Mouse (Mus musculus) mature B cell (primary cell): Measurements from ENCODE around the gene Arid3b.

Experiments
- in situ Hi-C: fragments of 300-500 bp; cut with MboI; formaldehyde crosslinking; loops from 2 replicates; pipeline ENCODE4 v1.14.3; 2019

Arid3b gene

DNA sequence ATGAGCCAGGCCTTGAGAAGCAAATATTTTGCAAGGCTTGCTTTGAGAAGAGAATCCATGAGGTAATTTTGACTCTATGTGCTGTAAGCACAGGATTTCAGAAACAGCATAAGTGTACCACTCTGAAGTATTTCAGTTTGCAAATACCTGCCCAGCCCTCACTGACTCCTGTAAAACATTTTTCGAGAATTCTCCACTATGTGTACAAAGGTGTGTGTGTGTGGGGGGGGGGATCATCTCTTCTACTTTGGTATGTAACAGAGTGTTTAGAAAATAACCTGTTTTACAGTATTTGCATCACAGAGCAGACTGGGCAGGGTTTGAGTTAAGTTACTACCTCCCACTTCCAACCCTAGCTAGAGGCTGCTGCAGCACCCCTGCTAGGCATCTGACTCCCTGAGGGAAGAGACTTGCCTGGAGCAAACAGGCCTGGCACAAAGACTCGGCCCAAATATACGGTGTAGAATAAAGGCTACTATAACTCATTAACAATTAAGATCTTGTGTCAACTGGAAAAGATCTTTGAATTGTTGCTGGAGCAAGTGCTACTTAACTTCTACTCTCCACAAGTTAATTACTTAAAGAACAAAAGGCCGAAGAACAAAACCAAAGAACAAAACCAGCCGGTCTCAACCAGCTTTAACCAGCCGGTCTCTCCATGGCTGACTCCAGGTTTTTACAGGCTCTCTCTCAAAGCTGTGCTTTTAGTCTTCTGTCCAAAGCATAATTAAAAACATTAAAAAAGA is 6.6 kb downstream of the Arid3b start:
- in situ Hi-C loops, result no loop called here

DNA sequence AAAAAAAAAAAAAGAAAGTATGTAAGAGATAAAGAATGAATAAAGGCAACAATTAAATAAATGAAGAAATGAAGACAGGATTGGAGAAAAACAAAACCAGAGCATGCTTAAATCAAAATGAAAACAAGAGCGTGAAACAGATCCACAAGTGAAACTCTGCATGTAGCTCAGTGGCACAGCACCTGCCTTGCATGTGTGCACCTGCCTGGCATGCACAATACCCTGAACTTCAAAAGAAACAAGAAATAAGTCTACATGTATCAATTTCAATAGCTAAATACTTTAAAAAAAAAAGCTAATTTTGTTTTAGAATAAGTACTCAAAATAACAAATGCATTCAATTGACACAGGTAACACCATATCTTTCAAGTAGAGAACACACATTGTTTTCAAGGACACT is 13.2 kb downstream of the Arid3b start:
- in situ Hi-C loops, result no loop called here

DNA sequence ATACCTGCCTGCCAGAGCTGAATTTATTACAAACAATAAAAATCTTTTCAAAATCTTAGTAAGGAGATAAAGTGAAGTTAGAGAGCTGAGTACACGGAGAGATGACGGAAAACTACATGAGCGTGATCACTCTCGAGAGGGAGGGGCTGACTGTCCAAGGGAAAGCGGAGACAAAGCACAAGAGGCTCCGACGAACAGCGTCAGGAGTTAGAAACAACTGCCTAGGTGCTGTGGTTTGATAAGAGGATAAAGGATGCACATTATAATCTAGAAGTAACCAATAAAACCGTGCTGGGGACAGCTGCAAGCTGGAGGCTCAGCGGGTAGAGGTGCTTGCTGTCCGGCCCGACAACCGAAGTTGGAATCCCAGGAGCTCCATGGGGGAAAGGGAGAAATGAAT is 13.8 kb downstream of the Arid3b start:
- in situ Hi-C loops, result no loop called here

DNA sequence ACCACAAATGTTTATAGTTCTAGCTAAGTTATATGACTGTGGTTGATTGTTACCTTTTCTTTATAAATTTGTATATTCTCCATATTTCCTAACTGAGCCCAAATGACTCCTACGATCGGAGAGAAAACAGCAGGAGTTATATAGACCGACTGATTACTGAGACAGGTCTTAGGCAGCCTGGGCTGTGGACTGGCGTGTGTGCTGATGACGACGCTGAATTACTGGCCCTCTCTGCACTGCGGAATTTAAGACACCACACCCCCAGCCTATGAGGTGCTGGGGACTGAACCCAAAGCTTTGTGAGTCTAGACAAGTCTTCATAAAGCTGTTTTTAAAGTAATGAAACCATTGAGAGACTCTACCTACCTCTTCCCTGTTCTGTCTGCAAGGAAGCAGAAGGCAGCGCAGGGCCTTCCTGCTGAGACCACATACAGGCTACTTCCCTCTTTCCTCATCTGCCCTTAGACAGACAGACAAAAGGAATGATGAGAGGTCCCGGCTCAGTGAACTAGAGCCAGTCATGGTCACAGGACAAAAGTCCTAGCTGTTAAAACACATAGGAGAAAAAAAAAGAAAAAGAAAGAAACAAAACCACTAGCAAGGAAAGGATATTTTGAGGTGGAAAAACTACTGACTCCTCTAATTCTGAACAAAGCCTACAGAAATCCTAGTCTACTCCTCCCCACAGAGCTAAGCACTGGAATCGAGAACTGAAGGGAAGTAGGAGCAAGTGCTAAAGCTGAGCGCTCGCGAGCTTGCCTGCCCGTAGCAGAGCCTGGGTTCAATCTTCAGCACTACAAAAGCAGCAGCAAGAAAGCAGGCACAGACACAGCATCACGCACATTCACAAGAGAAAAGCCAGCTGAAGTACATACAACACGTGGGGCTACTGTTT is 16.2 kb downstream of the Arid3b start:
- in situ Hi-C loops, result no loop called here

DNA sequence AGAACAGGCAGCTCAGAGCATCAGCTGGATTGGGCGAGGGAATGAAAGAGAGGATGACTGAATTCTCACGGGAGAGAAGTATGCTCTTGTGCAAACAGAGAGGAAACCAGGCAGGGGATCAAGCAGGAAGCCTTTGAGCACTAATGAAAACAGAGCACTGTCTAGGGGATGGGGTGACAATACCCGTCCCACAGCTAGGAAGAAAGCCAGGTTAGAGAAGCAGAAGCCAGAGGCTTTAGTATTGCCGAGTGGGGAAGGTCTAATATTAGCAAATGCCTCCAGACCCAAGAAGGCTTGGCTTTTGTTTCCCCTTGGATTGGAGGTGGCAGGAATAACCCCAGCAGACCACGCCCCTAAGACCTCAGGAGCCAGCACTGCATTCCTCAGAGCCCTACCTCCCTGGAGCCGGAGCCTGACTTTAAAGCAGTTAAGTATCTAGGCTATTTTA is 19.3 kb downstream of the Arid3b start:
- in situ Hi-C loops, result no loop called here

DNA sequence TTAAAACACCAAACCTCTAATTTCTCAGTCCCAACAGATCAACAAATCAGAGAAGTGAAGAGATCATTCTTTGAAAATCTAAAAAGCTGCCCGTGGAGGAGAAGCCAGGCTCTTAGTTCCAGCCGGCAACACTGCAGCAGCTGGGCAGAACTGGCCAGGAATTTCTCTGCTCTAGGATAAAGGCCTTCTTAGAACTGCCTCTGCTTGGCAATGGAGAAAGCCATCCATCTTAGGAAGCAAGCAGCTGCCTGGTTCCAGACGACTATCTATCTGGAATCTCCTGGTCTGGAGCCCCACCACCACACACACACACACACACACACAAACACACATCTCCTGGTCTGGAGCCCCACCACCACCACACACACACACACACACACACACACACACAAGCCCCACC is 21.7 kb downstream of the Arid3b start:
- in situ Hi-C loops, result no loop called here

DNA sequence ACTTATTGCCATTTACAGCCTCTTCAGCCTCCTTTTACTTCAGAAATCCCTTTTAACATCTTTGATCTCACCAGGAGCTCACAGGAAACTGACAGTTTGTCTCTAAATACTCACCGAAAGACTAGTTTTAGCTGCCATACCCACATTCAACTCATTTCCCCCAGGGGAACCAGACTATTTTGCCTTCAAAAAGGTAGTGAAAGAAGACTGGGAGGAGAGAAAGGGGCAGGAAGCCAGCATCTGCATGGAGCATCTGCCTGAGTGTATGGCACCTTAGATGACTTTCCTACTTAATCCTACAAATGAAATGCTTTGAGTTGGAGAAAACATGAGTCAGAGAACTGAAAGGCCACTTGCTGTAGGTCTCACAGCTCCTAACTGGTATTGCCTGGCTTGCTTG is 22.6 kb downstream of the Arid3b start:
- in situ Hi-C loops, result no loop called here

DNA sequence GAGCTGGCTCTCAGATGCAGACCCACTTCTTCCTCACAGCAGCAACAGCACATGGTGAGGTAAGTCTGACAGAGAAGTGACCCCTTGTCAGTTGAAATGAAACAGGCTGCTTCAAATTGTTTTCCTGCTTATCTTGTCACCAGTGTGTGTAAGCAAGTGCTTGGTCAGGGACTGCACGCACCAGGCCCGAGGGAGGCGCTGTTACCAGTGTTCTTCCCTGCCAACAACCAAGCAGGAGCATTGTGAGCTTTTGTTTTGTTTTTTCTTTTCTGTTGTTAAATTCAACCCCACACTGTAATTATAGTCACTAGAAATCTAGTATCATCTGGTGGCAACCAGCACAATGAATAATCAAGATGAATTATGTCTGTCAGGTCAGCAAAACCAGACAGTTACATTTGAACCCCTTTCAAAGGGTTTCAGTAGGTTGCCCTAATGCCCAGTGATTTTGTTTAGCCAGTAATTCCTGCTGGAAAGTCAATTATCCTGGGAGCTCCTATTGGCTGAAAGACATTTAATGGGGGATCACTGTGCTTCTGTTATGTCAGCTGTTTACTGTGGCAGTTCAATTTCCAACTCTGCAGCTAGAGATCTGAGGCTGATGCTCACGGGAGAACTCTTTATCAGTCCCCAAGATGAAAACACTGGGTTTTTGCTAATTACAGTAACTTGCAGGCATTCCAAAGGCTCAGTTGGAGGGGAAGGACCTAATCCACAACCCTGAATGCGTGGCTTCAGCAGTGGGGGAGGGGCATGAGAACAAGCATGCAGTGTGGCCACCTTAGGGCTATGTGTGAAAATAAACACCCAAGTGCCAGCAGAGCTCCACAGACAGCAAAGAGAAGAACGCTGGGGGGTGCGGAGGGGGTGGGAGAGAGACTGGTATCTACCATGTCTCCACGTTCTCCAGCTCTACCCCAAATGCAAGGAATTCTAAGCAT is 24.5 kb downstream of the Arid3b start:
- in situ Hi-C loops, result no loop called here

DNA sequence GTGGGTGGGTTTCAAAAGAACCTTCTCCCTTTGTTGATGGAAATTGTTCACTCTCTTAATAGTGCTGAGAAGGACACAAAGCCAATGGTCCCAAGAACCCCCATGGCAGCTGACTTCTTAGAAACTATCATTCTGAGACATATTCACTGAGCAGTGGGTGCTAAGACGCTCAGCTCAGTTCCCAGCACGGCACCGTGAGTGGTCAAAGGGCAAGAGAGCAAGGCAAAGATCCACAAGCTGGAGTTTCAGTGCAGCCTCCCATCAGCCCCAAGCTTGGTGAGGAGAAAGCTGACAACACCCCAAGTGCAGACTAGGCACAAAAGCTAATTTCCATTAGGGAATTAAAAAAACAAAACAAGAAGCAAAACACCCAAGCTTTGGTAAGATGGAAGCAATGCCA is 25.9 kb downstream of the Arid3b start:
- in situ Hi-C loops, result no loop called here

DNA sequence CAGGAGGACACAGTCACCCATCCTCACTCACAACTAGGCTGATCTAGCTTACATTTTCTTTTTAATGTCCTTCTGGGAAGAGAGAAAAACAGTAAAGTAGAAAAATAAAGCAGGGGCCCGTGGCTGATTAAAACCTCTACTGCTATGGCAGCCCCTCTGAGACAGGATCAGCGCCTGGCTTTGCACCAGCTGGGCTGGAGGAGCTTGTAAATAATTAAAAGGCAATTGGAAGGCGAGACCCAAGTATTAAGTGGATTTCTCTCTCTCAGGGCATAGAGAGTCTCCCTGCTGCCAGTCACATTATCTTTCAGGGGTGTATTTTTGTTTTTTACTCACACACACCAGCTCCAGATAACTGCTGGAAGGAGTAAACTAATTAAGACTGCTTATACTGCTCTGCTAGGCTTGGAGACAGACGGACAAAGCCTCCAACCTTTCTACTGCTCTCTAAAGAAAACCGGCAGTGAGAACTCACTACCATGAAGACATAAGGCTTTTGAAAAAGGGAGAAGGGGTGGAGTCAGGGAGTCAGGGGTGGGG is 27.8 kb downstream of the Arid3b start:
- in situ Hi-C loops, result no loop called here

DNA sequence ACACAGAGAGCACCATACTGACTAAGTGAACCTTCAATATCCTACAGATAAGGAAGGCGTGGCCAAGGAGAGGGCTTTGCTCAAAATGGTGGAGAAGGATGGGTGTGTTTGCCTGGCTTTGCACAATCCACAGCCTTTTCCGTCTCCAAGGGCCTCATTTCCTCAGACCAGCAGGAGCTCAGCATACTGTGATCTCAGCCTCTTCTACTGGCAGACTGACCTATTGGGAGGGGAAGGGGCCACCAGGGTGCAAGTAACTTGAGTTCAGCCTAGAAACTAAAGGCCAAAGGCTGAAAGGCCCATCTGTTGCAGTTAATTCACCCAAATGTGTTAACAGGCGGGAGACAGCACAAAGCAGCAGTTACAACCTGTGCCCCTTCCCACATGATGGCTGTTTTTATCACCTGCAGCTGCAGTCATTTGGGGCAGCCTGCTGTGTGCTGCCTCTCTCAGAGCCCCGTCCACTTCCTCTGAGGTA is 29.4 kb downstream of the Arid3b start:
- in situ Hi-C loops, result no loop called here

DNA sequence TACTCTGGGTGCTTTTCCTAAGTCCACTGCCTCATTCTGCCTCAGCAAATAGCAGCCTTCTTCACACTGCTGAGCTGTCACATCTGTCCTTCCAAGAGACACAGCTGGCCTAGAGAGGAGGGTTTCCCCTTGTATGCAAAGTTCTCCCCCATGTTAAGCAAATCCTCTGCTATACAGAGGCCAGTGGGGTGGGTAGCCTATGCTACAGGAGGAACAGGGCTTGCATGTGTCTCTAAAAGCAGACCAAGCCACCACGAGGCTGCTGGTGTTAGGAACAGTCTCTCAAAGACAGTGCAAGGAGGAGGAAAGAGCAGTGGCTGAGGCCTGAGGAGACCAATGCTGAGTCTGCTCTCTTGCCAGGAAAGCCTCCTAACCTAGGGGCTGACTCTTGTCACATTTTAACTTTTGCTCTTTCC is 30.5 kb downstream of the Arid3b start:
- in situ Hi-C loops, result no loop called here

DNA sequence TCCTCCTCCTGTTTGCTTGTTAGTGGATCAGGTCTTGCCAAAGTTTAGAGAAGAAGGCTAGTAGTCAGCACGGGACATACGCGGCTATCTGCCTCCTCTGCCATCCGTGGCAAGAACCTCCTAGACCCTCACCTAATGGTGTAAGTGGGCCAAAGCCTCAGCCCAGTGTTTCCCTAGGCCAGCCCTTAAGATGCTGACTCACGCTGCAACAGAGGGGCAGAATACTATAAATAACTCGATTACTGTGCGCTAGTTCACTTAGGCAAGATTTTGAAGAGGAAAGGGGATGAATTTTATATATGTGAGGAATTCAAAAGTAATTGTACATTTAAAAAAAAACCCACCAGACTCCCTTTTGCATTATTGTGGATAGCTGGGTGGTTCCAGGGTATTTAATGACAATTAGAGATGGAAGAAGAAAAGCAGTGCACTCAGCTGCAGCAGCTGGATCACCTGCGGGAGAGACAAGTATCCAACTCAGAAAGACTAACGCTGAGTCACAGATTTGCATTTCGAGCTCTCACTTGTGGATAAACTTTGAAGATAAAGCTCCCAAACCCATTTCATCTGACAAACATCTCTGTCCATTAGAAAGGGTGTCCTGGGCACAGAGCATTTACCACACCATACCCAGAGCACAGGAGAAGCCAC is 31.4 kb downstream of the Arid3b start:
- in situ Hi-C loops, result no loop called here

DNA sequence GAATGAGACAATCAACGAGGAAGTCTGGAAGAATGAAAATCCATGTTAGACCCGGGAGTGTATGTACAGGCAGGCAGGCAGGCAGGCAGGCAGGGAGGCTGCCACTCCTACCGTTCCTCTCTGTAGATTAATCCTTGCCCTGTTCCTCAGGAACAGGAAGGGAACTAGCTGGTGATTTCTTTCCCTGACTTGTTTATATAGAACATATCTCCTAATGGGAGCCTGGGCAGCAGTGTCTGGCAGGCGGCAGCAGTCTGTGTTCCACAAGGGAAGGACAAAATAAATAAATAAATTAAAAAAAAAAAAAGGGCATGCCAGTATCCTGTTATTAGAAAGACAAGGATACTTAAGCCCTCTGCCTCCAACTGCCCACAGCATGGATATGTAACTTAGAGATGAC is 32.8 kb downstream of the Arid3b start:
- in situ Hi-C loops, result no loop called here

DNA sequence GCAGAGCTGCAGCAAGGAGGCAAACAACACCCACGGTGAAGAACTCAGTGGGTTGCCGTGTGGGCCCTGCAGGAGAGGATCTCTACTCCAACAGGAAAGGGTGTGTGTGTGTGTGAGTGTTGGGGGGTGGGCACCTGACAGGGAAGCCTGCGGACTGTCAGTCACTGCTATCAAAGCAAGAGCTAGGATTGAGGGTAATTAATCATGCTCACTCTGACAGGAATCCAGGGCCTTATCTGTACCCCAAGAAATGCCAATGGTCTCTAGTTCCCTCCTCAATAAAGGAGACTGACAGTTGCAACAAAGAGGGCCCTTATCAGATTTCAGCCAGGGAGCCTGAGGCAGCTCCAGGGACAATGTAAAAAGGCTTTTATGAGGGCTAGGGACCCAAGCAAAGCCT is 33.5 kb downstream of the Arid3b start:
- in situ Hi-C loops, result no loop called here

DNA sequence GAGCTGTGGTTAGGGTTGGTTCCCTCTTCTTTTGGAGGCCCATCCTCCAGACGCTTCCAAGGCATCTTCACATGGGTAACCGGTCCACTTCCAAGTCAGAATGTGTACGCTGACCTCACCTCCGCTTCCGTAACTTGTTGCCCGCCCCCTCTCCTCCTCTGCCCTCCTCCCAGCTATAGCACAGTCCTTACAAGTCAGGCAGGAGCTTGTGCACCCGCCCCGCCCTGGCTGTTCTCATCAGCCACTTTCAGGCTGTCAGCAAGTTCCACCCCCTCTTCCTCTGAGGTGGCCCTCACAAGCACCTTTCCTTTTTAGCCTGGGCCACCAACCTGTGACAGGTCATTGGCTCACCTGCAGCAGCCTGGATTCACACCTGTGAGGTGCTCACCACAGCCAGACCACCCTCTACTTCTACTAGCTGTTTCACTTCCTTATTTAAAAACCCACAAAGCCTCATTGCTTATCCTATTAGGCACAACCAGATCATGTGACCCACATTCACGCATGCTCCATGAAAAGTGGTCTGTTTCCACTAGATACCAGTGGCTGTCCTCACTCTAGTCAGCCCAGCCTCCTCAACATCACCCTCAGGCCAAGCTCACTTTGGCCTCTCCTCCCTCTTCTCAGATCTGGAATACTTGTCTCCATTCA is 36.1 kb downstream of the Arid3b start:
- in situ Hi-C loops, result no loop called here

DNA sequence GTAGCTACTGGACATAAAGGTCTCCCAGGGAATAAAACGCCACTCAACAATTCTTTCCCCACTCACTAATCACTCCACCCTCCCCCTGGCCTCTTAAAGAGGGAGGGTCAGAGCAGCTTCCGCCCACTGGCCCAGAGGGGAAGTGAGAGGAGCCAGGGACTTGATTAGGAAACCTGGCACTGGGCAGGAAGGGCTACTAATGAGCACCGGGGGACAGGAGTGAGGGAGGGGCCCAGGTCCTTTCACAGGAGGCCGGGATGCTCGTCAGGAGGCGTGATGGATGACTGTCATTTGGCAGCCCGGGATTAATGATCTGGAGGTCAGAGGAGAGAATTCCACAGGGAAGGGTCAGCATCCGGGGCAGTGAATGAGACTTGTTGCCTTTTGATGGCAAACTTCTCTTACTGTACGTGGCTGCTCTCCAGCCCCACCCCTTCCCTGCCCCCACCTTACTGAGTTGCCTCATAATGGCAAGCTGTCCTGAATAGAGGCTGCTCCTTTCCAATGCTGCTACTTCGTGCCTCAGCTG is 37.8 kb downstream of the Arid3b start:
- in situ Hi-C loops, result no loop called here

DNA sequence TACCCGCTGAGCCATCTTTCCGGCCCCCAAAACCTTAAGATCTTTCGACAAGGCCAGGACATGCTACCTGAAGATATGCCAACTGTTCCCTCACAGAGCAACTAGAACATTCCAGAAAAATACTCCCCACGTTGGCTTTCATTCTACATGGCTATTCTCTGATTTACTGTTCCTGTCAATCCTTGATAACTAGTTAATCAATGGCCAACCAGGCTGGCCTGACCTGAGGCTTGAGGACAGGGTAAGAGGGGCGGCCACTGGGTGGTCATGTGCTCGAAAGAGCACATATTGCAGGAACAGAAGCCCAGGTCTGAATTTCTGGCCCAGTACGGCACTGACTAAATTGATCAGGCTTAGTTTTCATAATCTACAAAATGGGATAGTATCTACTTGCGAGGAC is 39.1 kb downstream of the Arid3b start:
- in situ Hi-C loops, result no loop called here

DNA sequence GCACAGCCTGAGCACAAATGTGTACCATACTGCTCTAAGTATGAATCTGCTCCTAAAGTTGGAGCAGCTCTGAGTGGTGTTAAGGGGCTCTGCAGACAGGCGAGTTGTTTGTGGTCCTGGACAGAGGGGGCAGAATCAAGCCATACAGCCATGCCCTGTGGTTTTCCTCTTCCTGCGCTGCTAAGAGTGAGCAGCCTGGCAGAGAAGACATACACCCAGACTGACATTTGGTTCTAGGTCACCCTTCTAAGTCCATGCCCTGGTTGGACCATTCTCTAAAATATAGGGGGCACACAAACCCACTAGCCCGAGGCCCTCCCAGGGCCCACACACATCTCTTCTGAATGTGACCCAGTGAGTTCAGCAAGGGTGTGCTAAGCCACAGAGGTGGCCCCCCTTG is 46.9 kb downstream of the Arid3b start:
- in situ Hi-C loops, result no loop called here

DNA sequence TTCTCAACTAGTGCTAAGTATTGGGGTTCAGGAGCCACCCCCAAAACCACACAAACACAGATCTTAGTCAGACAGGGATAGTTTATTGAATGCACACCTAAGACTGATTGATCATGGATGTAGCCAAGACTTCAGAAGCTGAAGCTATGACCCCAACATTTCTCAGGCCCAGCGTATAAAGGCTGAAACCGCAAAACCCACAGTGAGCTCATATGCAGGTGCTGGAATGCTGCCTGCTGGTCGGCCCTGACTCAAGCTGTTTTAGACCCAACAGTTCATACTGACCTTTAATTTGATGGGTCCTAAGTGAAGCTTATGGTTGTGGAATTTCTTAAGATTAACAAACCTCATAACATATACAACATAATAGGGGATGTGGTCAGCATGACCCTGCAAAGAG is 53.9 kb downstream of the Arid3b start:
- in situ Hi-C loops, result no loop called here
